Mouse (Mus musculus): Measurements from ENCODE around the gene Tmem229b.

DNA sequence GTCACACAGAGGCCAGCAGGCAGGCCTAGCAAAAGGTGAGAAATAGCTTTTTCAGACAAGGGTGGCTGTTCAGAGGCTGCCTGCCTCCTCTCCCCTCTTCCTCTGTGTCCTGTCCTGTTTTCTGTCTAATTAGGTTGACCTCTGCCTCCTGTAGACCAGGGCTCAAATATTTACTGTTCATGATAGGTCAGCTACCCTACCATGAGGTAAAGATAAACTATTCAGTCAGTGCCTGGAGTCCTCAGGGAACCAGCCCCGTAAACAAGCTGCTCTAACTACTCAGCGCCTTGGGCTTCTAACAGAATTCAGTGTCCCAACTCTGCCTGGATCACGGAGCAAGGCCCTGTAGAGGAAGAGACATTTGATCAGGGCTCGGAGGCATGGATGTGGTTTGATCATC lies 70.9 kb downstream of the Tmem229b start:
- TF ChIP-seq TAL1 (IDR thresholded peaks at IDR 0.05; ENCODE audit: low read length) (no peak), GATA1 (IDR thresholded peaks at IDR 0.05; ENCODE audit: low read length) (no peak)

All from erythroblast, embryonic 14.5 days (primary cell).